Mouse (Mus musculus) CH12.LX (cell line): Measurements from ENCODE around the gene Olfr224. TPM values are rescaled to one million over a fixed set of nuclear protein-coding genes. Genes with fewer than 3 reads are reported as not detected.

Experiments
- DNase-seq: peaks from one replicate; pipeline ENCODE4 v3.0.0-alpha.2; 2013; ENCODE audit errors: extremely low read depth
- H3K27ac ChIP-seq: 2 replicates; pipeline ENCODE4 v1.5.1; 2012; ENCODE audit warnings: low read depth, mild to moderate bottlenecking, control low read depth, moderate library complexity; ENCODE audit not compliant: insufficient read depth
- H3K27me3 ChIP-seq: replicated peaks from 2 replicates; pipeline ENCODE3; 2012; ENCODE audit warnings: inconsistent platforms
- H3K36me3 ChIP-seq, 2 experiments: replicated peaks in 1 of 2; 2 replicates each; pipeline versions ENCODE3 to v1.6.1; 2012; ENCODE audit warnings: inconsistent platforms in 1 of 2, low read length in 1 of 2, mild to moderate bottlenecking in 1 of 2, mixed read lengths in 1 of 2, moderate library complexity in 1 of 2; ENCODE audit not compliant: control insufficient read depth in 1 of 2, insufficient read depth in 1 of 2
- H3K4me1 ChIP-seq, 2 experiments: 2 replicates each; pipeline ENCODE4 v1.6.1; 2012; ENCODE audit warnings: inconsistent platforms in 1 of 2, moderate library complexity in 1 of 2; ENCODE audit not compliant: insufficient read depth in 2 of 2, control insufficient read depth in 1 of 2
- H3K4me2 ChIP-seq: 2 replicates; pipeline ENCODE4 v1.6.1; 2012; ENCODE audit warnings: low read depth, mild to moderate bottlenecking, control low read depth; ENCODE audit not compliant: poor library complexity, insufficient read depth, severe bottlenecking
- H3K4me3 ChIP-seq, 3 experiments: fragments of 150-350 bp in 1 of 3; sonication (generic) in 1 of 3; replicated peaks in 1 of 3; 2 replicates each; pipeline versions ENCODE3 to v1.5.1; 2011 to 2012; ENCODE audit warnings: low read depth in 2 of 3, low read length in 2 of 3, mild to moderate bottlenecking in 2 of 3, moderate library complexity in 2 of 3, control low read depth in 1 of 3, improper control_type of control experiment in 1 of 3, inconsistent platforms in 1 of 3, mixed read lengths in 1 of 3; ENCODE audit not compliant: poor library complexity in 1 of 3
- H3K79me2 ChIP-seq: replicated peaks from 2 replicates; pipeline ENCODE4 v1.6.1; 2012; ENCODE audit warnings: mild to moderate bottlenecking, moderate library complexity; ENCODE audit not compliant: control insufficient read depth, poor library complexity, insufficient read depth, severe bottlenecking; ENCODE audit errors: extremely low read depth
- H3K9ac ChIP-seq: 2 replicates; pipeline ENCODE4 v1.6.1; 2012; ENCODE audit warnings: low read depth, mild to moderate bottlenecking, control low read depth, moderate library complexity; ENCODE audit not compliant: insufficient read depth
- H3K9me3 ChIP-seq: replicated peaks from 2 replicates; pipeline ENCODE3; 2012; ENCODE audit warnings: low read length, inconsistent platforms, mixed read lengths
- CHD1 ChIP-seq: IDR thresholded peaks from 2 replicates; pipeline ENCODE4 v1.6.1; 2012; ENCODE audit warnings: low read depth, low read length, improper control_type of control experiment, inconsistent platforms
- CHD2 ChIP-seq: IDR thresholded peaks from 2 replicates; pipeline ENCODE4 v1.6.1; 2011; ENCODE audit warnings: low read length, improper control_type of control experiment
- CTCF ChIP-seq, 2 experiments: IDR thresholded peaks in 1 of 2; conservative IDR thresholded peaks in 1 of 2; 2 replicates each; pipeline ENCODE4 v1.5.1; 2011 to 2012; ENCODE audit warnings: low read depth in 2 of 2, low read length in 2 of 2, improper control_type of control experiment in 1 of 2, inconsistent platforms in 1 of 2, mild to moderate bottlenecking in 1 of 2, moderate library complexity in 1 of 2
- GABPA ChIP-seq: IDR thresholded peaks from 2 replicates; pipeline ENCODE4 v1.6.1; 2012; ENCODE audit warnings: low read depth, low read length, improper control_type of control experiment, inconsistent platforms; ENCODE audit not compliant: insufficient replicate concordance
- IRF4 ChIP-seq: IDR thresholded peaks from 2 replicates; pipeline ENCODE4 v1.6.1; 2014; ENCODE audit warnings: low read depth, mild to moderate bottlenecking, inconsistent platforms, low read length, improper control_type of control experiment
- MAZ ChIP-seq: IDR thresholded peaks from 2 replicates; pipeline ENCODE4 v1.6.1; 2012; ENCODE audit warnings: low read depth, mild to moderate bottlenecking, inconsistent platforms, low read length, improper control_type of control experiment, moderate library complexity
- MXI1 ChIP-seq: IDR thresholded peaks from 2 replicates; pipeline ENCODE4 v1.6.1; 2011; ENCODE audit warnings: mild to moderate bottlenecking, low read depth, low read length, improper control_type of control experiment
- MYC ChIP-seq: IDR thresholded peaks from 2 replicates; pipeline ENCODE4 v1.6.1; 2011; ENCODE audit warnings: low read depth, mild to moderate bottlenecking, improper control_type of control experiment, low read length
- NELFE ChIP-seq: IDR thresholded peaks from 2 replicates; pipeline ENCODE4 v1.6.1; 2011; ENCODE audit warnings: low read depth, low read length, improper control_type of control experiment
- NRF1 ChIP-seq: IDR thresholded peaks from 2 replicates; pipeline ENCODE4 v1.6.1; 2014; ENCODE audit warnings: low read depth, mild to moderate bottlenecking, inconsistent platforms, low read length, improper control_type of control experiment, moderate library complexity
- RAD21 ChIP-seq: IDR thresholded peaks from 2 replicates; pipeline ENCODE4 v1.6.1; 2011; ENCODE audit warnings: low read depth, mild to moderate bottlenecking, low read length, improper control_type of control experiment, moderate library complexity
- RCOR1 ChIP-seq: conservative IDR thresholded peaks from 2 replicates; pipeline ENCODE4 v1.6.1; 2012; ENCODE audit warnings: low read depth, mild to moderate bottlenecking, inconsistent platforms, low read length, improper control_type of control experiment
- TBP ChIP-seq: conservative IDR thresholded peaks from 2 replicates; pipeline ENCODE4 v1.6.1; 2011; ENCODE audit warnings: low read depth, low read length, improper control_type of control experiment
- TCF12 ChIP-seq: IDR thresholded peaks from 2 replicates; pipeline ENCODE4 v1.6.1; 2014; ENCODE audit warnings: low read depth, mild to moderate bottlenecking, inconsistent platforms, low read length, improper control_type of control experiment
- UBTF ChIP-seq: IDR thresholded peaks from 2 replicates; pipeline ENCODE4 v1.6.1; 2012; ENCODE audit warnings: low read depth, mild to moderate bottlenecking, inconsistent platforms, low read length, improper control_type of control experiment, moderate library complexity
- ZKSCAN1 ChIP-seq: IDR thresholded peaks from 2 replicates; pipeline ENCODE4 v1.6.1; 2012; ENCODE audit warnings: low read depth, inconsistent platforms, low read length, improper control_type of control experiment, borderline replicate concordance
- ZMIZ1 ChIP-seq: IDR thresholded peaks from 2 replicates; pipeline ENCODE4 v1.6.1; 2012; ENCODE audit warnings: low read depth, mild to moderate bottlenecking, inconsistent platforms, low read length, improper control_type of control experiment
- ZNF384 ChIP-seq: IDR thresholded peaks from 2 replicates; pipeline ENCODE4 v1.6.1; 2012; ENCODE audit warnings: low read depth, low read length, improper control_type of control experiment, inconsistent platforms
- dilution Hi-C: fragments of 300-500 bp; cut with MboI; formaldehyde crosslinking; loops from 2 replicates; pipeline ENCODE4 v1.14.3; 2020; ENCODE audit warnings: low sequenced_read_pairs; ENCODE audit not compliant: extremely low pct_unique_long_range_greater_than_20kb, extremely low pct_ligation_motif_present
- in situ Hi-C: fragments of 300-500 bp; cut with MboI; formaldehyde crosslinking; loops from 3 replicates; pipeline ENCODE4 v1.14.3; 2019; ENCODE audit warnings: low sequenced_read_pairs, low pct_ligation_motif_present, low pct_unique_long_range_greater_than_20kb, mixed read lengths
- polyA plus RNA-seq: library from polyadenylated mRNA; unstranded; fragments of >175 nt; gene quantifications from 2 replicates; pipeline ENCODE4 v1.2.1, GENCODE M21; 2012; ENCODE audit warnings: low read depth; ENCODE audit not compliant: insufficient read length
- total RNA-seq, 2 experiments: library from RNA; depleted of rRNA; stranded (reverse); fragments of 300-350 nt in 1 of 2; fragments of >200 nt in 1 of 2; gene quantifications; 2 replicates each; pipeline ENCODE4 v1.2.3; 2012 to 2014

Gene Olfr224
- total and polyA plus RNA-seq, 3 experiments = not detected

DNA sequence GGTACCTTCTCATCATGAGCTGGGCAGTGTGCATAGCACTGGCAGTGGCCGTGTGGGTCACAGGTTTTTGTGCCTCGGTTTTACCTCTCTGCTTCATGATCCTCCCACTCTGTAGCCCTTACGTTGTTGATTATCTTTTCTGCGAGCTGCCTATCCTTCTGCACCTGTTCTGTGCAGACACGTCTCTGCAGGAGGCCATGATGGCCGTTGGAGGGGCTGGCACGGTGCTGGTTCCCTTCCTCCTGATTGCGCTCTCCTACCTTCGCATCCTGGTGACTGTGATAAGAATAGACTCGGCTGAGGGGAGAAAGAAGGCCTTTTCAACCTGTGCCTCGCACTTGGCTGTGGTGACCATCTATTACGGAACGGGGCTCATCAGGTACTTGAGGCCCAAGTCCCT is 27.5 kb upstream of the Olfr224 start:
- Histone ChIP-seq H3K4me3 (no peak overlapping the region), H3K4me2 (no peak overlapping the region)
- TF ChIP-seq ZNF384 (no peak), CHD1 (no peak), TBP (no peak), ZMIZ1 (no peak), RAD21 (no peak), GABPA (no peak), NELFE (no peak), IRF4 (no peak), MXI1 (no peak), NRF1 (no peak)
- TF ChIP-seq, all 38 proteins: peak for 0
- DNase-seq = no peak
- dilution Hi-C loops (no loop called here), in situ Hi-C loops (no loop called here)
- Histone ChIP-seq H3K27ac (no peak overlapping the region), H3K79me2 (no peaks in the 10 kb centered on the region), H3K4me1 (no peaks in the 10 kb centered on the region), H3K27me3 (peaks cover 79% of the 10 kb centered on the region), H3K36me3 (no peaks in the 10 kb centered on the region), H3K9me3 (no peaks in the 10 kb centered on the region), H3K9ac (no peak overlapping the region)

DNA sequence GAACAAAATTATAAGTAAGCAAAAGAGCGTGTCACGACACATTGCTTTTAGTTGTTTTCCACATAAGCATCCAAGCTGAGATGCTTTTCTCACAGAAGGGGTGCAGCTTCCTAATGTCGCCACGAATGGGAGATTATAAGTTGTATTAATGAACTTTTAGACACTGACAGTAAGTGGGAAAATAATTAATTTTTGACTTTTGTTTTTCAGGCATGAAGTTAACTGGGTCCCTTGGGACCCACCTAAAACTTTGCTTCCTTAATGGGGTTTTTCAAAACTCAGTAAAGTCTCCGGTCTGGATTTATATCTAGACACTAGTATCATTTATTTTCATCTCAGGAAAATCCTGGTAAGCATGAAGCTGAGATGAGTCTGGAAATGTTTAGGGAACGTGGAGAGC is 24.5 kb upstream of the Olfr224 start, which contains the start of gene Olfr324:
TSS of gene Olfr324 (plus strand) at position 301 of the 400 bp plus-strand sequence.
- dilution Hi-C loops (no loop called here), in situ Hi-C loops (no loop called here)
- Histone ChIP-seq H3K4me3 (no peak within 1 kb of the TSS), H3K4me1 (no peaks in the 10 kb centered on the region), H3K79me2 (no peaks in the 10 kb centered on the region), H3K4me2 (no peak within 1 kb of the TSS), H3K9ac (no peak within 1 kb of the TSS), H3K27me3 (peaks cover 65% of the 10 kb centered on the region), H3K9me3 (peaks cover 2% of the 10 kb centered on the region), H3K27ac (no peak within 1 kb of the TSS), H3K36me3 (no peaks in the 10 kb centered on the region)
- DNase-seq = no peak
- TF ChIP-seq ZMIZ1 (no peak), ZKSCAN1 (no peak), CTCF (conservative IDR thresholded peaks at IDR 0.05 in 1 of 2, IDR thresholded peaks at IDR 0.05 in 1 of 2; ENCODE audit: low read depth in 2 of 2, low read length in 2 of 2) (no peak), RCOR1 (no peak), GABPA (no peak), TCF12 (no peak), CHD1 (no peak), MXI1 (no peak), UBTF (no peak), NRF1 (no peak), MYC (no peak), NELFE (no peak), MAZ (no peak), RAD21 (no peak), TBP (no peak), CHD2 (no peak)
